Mouse (Mus musculus): ENCODE measurements around the gene Adamts12. TPM values are rescaled to one million over a fixed set of nuclear protein-coding genes. Genes with fewer than 3 reads are reported as not detected.

The Adamts12 gene
- polyA plus RNA-seq, 1 experiment from 2014 or later, result 3.5 TPM

DNA sequence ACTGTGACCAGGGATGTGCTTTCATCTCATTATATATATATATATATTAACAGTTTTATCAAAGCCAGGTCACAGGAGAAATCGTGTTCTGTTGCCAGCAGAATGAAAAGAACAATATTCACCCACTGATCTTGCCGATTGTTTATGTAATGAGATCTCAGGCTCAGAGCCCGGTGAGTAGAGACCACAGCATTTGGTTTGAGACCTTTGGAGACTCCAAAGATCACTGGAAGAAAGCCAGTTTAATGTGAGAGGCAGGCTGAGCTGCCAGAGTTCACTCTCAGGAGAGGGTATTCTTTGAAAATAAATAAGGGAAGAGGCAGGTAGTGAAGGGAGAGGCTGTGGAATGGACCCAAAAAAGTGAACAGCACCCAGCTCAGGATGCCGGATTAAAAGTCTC lies 122.1 kb downstream of the Adamts12 start:
- Histone ChIP-seq H3K9ac (no peak overlapping the region), H3K27me3 (no peaks in the 10 kb centered on the region), H3K9me3 (replicated peaks) (no peaks in the 10 kb centered on the region), H3K27ac (no peak overlapping the region), H3K36me3 (no peaks in the 10 kb centered on the region), H3K4me1 (no peaks in the 10 kb centered on the region), H3K4me3 (no peak overlapping the region), H3K4me2 (replicated peaks) (no peak overlapping the region)
- no peak for ATAC-seq (ENCODE audit: low FRiP score)
- 75% methylated on average over 4 of the region's 4 CpGs for WGBS

GRCm38 (mm10) chr15:11190447-11190846 lies 125.9 kb downstream of the Adamts12 start:
- 91% methylated on average over 4 of the region's 4 CpGs for WGBS
- Histone ChIP-seq H3K36me3 (no peaks in the 10 kb centered on the region), H3K9me3 (replicated peaks) (no peaks in the 10 kb centered on the region), H3K4me3 (no peak overlapping the region), H3K27me3 (no peaks in the 10 kb centered on the region), H3K9ac (no peak overlapping the region), H3K27ac (no peak overlapping the region), H3K4me1 (no peaks in the 10 kb centered on the region), H3K4me2 (replicated peaks) (no peak overlapping the region)
- ATAC-seq (ENCODE audit: low FRiP score), result no peak

GRCm38 (mm10) chr15:11192762-11193161 lies 128.2 kb downstream of the Adamts12 start:
- 86% methylated on average over 2 of the region's 2 CpGs for WGBS
- no peak overlapping the region for H3K4me3 ChIP-seq

DNA sequence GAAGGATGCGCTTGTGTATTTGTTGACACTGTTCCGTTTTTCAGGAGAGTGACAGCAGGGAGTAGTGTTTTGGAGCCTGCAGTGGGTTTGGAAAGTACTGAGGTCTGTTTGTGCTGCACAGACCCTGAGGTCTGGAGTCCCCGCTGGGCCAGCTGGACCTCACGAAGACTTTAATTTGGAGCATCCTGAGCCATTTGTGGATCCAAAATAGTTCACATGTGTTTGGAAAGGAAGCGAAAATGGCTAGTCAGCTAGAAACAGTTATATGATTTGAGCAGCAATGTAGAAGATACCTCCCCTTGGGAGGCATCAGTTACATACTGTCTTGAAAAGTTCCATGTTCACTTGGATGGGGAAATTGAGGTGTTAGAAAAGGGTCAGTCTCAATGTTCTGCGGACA lies 132.5 kb downstream of the Adamts12 start:
- H3K9me3 ChIP-seq (replicated peaks), result no peaks in the 10 kb centered on the region
- no peaks in the 10 kb centered on the region for H3K4me1 ChIP-seq
- no peak for ATAC-seq (ENCODE audit: low FRiP score)
- H3K9ac ChIP-seq, result no peak overlapping the region
- no peak overlapping the region for H3K4me2 ChIP-seq (replicated peaks)
- no peaks in the 10 kb centered on the region for H3K36me3 ChIP-seq
- H3K27ac ChIP-seq, result no peak overlapping the region
- H3K27me3 ChIP-seq, result no peaks in the 10 kb centered on the region
- no peak overlapping the region for H3K4me3 ChIP-seq
- 69% methylated on average over 6 of the region's 6 CpGs for WGBS

More at GRCm38 (mm10) chr15:11192762-11193161, 128.2 kb downstream of the Adamts12 start:
- H3K9me3 ChIP-seq (replicated peaks), result no peaks in the 10 kb centered on the region
- no peak overlapping the region for H3K9ac ChIP-seq
- ATAC-seq (ENCODE audit: low FRiP score), result no peak
- no peaks in the 10 kb centered on the region for H3K36me3 ChIP-seq
- H3K4me2 ChIP-seq (replicated peaks), result no peak overlapping the region
- no peak overlapping the region for H3K27ac ChIP-seq
- H3K27me3 ChIP-seq, result no peaks in the 10 kb centered on the region
- no peaks in the 10 kb centered on the region for H3K4me1 ChIP-seq

DNA sequence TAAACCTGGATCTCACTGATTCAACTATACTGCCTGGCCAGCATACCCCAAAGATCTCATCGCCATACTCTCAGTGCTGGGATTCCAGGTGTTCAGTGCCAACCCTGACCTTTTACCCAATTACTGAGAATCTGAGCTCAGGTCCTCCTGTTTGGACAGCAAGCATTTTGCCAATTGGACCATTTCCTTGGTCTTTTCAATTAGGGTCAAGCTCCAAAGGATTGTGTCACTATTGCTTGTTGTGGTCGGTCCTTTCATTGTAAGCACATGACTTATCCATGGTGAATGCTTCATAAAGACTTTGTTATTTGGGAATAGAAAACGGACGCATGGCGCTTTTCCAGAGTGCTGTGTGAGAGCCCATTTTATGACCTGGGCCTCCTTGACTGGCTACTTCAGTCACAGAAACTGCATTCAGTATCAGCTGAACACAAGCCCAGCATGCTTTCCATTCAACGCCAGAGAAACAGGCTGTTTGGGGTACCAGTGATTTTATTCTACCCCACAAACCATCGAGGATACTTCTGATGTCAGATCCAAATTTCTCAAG lies 133.7 kb downstream of the Adamts12 start:
- H3K27ac ChIP-seq, result no peak overlapping the region
- no peak overlapping the region for H3K4me3 ChIP-seq
- no peak for ATAC-seq (ENCODE audit: low FRiP score)
- H3K36me3 ChIP-seq, result no peaks in the 10 kb centered on the region
- H3K4me2 ChIP-seq (replicated peaks), result no peak overlapping the region
- no peaks in the 10 kb centered on the region for H3K4me1 ChIP-seq
- H3K9ac ChIP-seq, result no peak overlapping the region
- WGBS, result 85% methylated on average over 7 of the region's 7 CpGs
- no peaks in the 10 kb centered on the region for H3K9me3 ChIP-seq (replicated peaks)
- no peaks in the 10 kb centered on the region for H3K27me3 ChIP-seq

- Histone ChIP-seq H3K4me3 (no peak overlapping the region), H3K4me1 (no peaks in the 10 kb centered on the region), H3K27ac (no peak overlapping the region), H3K9me3 (replicated peaks) (no peaks in the 10 kb centered on the region), H3K36me3 (no peaks in the 10 kb centered on the region), H3K4me2 (replicated peaks) (no peak overlapping the region), H3K9ac (no peak overlapping the region), H3K27me3 (no peaks in the 10 kb centered on the region)
- ATAC-seq (ENCODE audit: low FRiP score), result no peak
- WGBS, result 74% methylated on average over 6 of the region's 6 CpGs
Observed at GRCm38 (mm10) chr15:11203084-11203483, 138.5 kb downstream of the Adamts12 start.

DNA sequence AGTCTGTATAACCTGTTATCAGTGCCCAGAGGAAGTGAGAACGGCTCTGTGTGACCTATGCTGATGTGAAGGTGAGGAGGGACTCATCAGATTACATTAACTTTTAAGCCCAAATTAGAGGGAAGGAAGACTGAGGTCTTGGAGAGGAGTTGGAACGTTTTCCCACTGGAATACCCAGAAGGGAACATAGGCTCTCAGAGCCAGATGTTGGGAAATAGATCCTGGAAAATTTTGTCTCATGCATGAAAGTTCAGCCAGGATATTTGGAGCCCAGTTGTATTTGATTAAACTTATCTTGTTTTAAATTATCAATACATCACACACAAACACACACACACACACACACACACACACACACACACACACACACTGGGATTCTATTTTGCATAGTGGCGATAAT lies 140.3 kb downstream of the Adamts12 start:
- Histone ChIP-seq H3K9ac (no peak overlapping the region), H3K36me3 (no peaks in the 10 kb centered on the region), H3K4me3 (no peak overlapping the region), H3K27ac (no peak overlapping the region), H3K4me1 (no peaks in the 10 kb centered on the region), H3K9me3 (replicated peaks) (no peaks in the 10 kb centered on the region), H3K27me3 (no peaks in the 10 kb centered on the region), H3K4me2 (replicated peaks) (no peak overlapping the region)
- ATAC-seq (ENCODE audit: low FRiP score), result no peak
- 85% methylated on average over 3 of the region's 3 CpGs for whole genome bisulfite sequencing

GRCm38 (mm10) chr15:11210976-11211375 lies 146.4 kb downstream of the Adamts12 start:
- Histone ChIP-seq H3K27me3 (no peaks in the 10 kb centered on the region), H3K4me3 (no peak overlapping the region), H3K9me3 (replicated peaks) (no peaks in the 10 kb centered on the region), H3K36me3 (no peaks in the 10 kb centered on the region), H3K4me2 (replicated peaks) (no peak overlapping the region), H3K9ac (no peak overlapping the region), H3K27ac (no peak overlapping the region), H3K4me1 (0 out of 2 replicates have a peak, but pooled peaks cover 2% of the 10 kb centered on the region)
- WGBS, result 68% methylated on average over 6 of the region's 6 CpGs
- ATAC-seq (ENCODE audit: low FRiP score), result no peak

DNA sequence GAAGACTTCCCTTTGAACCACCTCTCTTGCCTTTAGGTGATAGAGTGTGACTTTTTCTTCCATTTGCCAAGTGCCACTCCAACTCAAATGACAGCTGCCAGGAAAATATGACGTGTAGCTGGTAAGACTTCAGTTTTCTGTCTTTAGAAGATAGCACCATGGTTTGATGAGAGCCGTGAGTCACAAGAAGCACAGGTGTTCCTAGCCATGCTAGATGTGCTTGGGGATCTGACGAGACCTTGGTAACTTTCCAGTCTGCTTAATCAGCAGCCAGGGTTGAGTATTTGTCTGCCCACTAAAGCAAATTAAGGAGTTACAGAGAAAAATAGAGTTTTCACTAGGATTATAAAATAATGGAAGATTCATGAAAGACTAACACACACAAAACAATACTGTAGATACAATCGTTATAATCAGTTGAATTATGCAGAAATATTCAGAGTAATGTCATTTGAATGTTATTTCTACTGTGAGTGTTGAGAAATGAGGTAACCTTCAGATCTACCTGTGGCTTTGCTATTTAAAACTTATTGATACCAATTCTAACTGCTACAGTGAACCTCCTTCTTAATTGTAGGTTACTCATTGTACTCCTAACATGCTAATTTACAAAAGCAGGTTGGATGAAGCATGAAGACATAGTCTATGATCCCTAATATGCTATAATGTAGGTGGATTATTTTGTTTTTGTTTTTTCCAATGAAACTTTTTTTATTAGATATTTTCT lies 169.5 kb downstream of the Adamts12 start:
- 83% methylated on average over 4 of the region's 4 CpGs for WGBS
- H3K9me3 ChIP-seq (replicated peaks), result no peaks in the 10 kb centered on the region
- no peaks in the 10 kb centered on the region for H3K4me1 ChIP-seq
- H3K4me2 ChIP-seq (replicated peaks), result no peak overlapping the region
- no peaks in the 10 kb centered on the region for H3K27me3 ChIP-seq
- no peak overlapping the region for H3K4me3 ChIP-seq
- H3K27ac ChIP-seq, result no peak overlapping the region
- no peak overlapping the region for H3K9ac ChIP-seq
- no peaks in the 10 kb centered on the region for H3K36me3 ChIP-seq
- no peak for ATAC-seq (ENCODE audit: low FRiP score)

DNA sequence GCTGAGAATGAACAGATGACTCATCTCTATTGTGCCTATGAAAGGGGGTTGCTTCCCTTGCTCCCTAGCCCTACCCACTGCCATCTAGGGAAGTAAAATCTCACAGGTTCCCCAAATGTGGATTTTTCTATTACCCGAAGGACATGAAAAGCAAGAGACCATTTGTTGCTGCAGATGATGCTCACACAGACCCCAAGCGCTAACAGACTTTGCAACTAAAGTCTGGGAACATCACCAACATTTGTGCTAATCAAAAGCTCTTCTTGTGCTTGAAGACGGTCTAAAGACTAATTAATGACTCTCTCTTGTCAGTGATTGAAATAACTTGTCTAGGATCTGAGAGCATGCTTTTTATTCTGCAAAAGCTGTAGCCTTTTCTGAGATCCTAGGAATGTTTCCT lies 175.8 kb downstream of the Adamts12 start:
- no peaks in the 10 kb centered on the region for H3K36me3 ChIP-seq
- no peaks in the 10 kb centered on the region for H3K27me3 ChIP-seq
- H3K27ac ChIP-seq, result no peak overlapping the region
- H3K4me2 ChIP-seq (replicated peaks), result no peak overlapping the region
- H3K9me3 ChIP-seq (replicated peaks), result no peaks in the 10 kb centered on the region
- no peak overlapping the region for H3K4me3 ChIP-seq
- H3K9ac ChIP-seq, result no peak overlapping the region
- ATAC-seq (ENCODE audit: low FRiP score), result no peak
- 91% methylated on average over 3 of the region's 3 CpGs for WGBS
- H3K4me1 ChIP-seq, result no peaks in the 10 kb centered on the region

GRCm38 (mm10) chr15:11241288-11241687 lies 176.7 kb downstream of the Adamts12 start:
- Histone ChIP-seq H3K9ac (no peak overlapping the region), H3K36me3 (no peaks in the 10 kb centered on the region), H3K27me3 (no peaks in the 10 kb centered on the region), H3K9me3 (replicated peaks) (no peaks in the 10 kb centered on the region), H3K4me1 (no peaks in the 10 kb centered on the region), H3K27ac (no peak overlapping the region), H3K4me3 (no peak overlapping the region), H3K4me2 (replicated peaks) (no peak overlapping the region)
- WGBS, result 80% methylated on average over 2 of the region's 2 CpGs
- no peak for ATAC-seq (ENCODE audit: low FRiP score)

DNA sequence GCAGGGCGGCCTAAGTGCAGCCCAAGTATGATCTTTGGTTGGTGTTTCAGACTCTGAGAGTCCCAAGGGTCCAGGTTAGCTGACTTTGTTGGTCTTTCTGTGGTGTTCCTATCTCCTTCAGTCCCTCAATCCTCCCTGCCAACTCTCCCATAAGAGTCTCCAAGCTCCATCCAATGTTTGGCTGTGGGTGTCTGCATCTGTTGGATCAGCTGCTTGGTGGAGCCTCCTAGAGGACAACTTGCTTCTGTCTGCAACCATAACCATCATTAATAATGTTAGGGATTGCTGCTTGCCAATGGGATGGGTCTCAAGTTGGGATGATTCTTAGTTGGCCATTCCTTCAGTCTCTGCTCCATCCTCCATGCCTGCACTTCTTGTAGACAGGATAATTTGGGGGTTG lies 181.8 kb downstream of the Adamts12 start:
- no peak overlapping the region for H3K4me2 ChIP-seq (replicated peaks)
- no peak overlapping the region for H3K27ac ChIP-seq
- H3K9ac ChIP-seq, result no peak overlapping the region
- H3K4me3 ChIP-seq, result no peak overlapping the region
- 76% methylated on average over 1 of the region's 1 CpGs for WGBS
- no peaks in the 10 kb centered on the region for H3K36me3 ChIP-seq
- no peaks in the 10 kb centered on the region for H3K27me3 ChIP-seq
- ATAC-seq (ENCODE audit: low FRiP score), result no peak
- H3K4me1 ChIP-seq, result no peaks in the 10 kb centered on the region
- H3K9me3 ChIP-seq (replicated peaks), result no peaks in the 10 kb centered on the region
